Comparison of ENCODE assay signal across 8 mouse cellular contexts in genomic region chr12:108334529-108334928, GRCm38 (mm10). TPM values are rescaled to one million over a fixed set of nuclear protein-coding genes. Genes with fewer than 3 reads are reported as not detected.
A peak's percentile ranks its signal among the peaks of the same experiment; 100 is the strongest.
DNase-seq lines count a peak whose midpoint lies in the region; ATAC-seq lines count a peak whose summit lies in the region.

No protein-coding gene starts in this region.

- H3K9me3 ChIP-seq in hindbrain, embryonic 12.5 days (replicated peaks) = no peaks in the 10 kb centered on the region
- H3K9me3 ChIP-seq in limb, embryonic 15.5 days = no peaks in the 10 kb centered on the region

- ATAC-seq in hindbrain, embryonic 12.5 days (ENCODE audit: low FRiP score) = no peak
- ATAC-seq in limb, embryonic 15.5 days (ENCODE audit: insufficient number of reproducible peaks, low FRiP score, low TSS enrichment, low read depth) = no peak; the same call in 1 of the 2 replicates

- under 1% methylated on average over 32 of the region's 32 CpGs for WGBS in hindbrain, embryonic 12.5 days
- 2% methylated on average over 32 of the region's 32 CpGs for WGBS in limb, embryonic 15.5 days

- peak overlapping the region; percentile 66 for H3K4me3 ChIP-seq in hindbrain, embryonic 12.5 days
- H3K4me3 ChIP-seq in limb, embryonic 15.5 days = peak overlapping the region; percentile 67

- peak; percentile 42 for DNase-seq in layer of hippocampus, adult 9-11 months
- DNase-seq in layer of hippocampus, adult 9-10 months (ENCODE audit: low spot score) = no peak
- peak; percentile 65 to 72 for DNase-seq in cerebellum, postnatal 10 days
- peak; percentile 63 to 67 for DNase-seq in right cerebral cortex, postnatal 10 days (ENCODE audit: low spot score in 2 of 2)
- DNase-seq in adrenal gland, adult 18-20 months (ENCODE audit: low spot score in 2 of 2) = no peak
- no peak for DNase-seq in embryo, embryonic 11 days

- peak overlapping the region; percentile 57 for H3K27ac ChIP-seq in hindbrain, embryonic 12.5 days
- H3K27ac ChIP-seq in limb, embryonic 15.5 days = 0 out of 2 replicates have a peak overlapping the region, but pooled peaks have one; percentile 50

- peaks cover 30% of the 10 kb centered on the region for H3K27me3 ChIP-seq in hindbrain, embryonic 12.5 days
- H3K27me3 ChIP-seq in limb, embryonic 15.5 days = peaks cover 33% of the 10 kb centered on the region

- no peaks in the 10 kb centered on the region for H3K36me3 ChIP-seq in hindbrain, embryonic 12.5 days
- no peaks in the 10 kb centered on the region for H3K36me3 ChIP-seq in limb, embryonic 15.5 days

- peaks cover 20% of the 10 kb centered on the region for H3K4me1 ChIP-seq in hindbrain, embryonic 12.5 days
- H3K4me1 ChIP-seq in limb, embryonic 15.5 days = peaks cover 23% of the 10 kb centered on the region

- peak overlapping the region; percentile 99 for H3K4me2 ChIP-seq in hindbrain, embryonic 12.5 days (replicated peaks)
- H3K4me2 ChIP-seq in limb, embryonic 15.5 days = peak overlapping the region; percentile 99

- H3K9ac ChIP-seq in hindbrain, embryonic 12.5 days = peak overlapping the region; percentile 74
- H3K9ac ChIP-seq in limb, embryonic 15.5 days = peak overlapping the region; percentile 57; the same call in 1 of the 2 replicates

RNA-seq across cellular contexts. Expression of gene Cyp46a1, which starts 0.3 kb away (rescaled TPM):
- polyA plus RNA-seq in hindbrain, embryonic 12.5 days (2016; fragmentation: Nextera tagmentation; extraction: Ambion mirVana) = 14.2 and 15.6 TPM in 2 replicates
- 6.3 and 7.6 TPM in 2 replicates for polyA plus RNA-seq in limb, embryonic 15.5 days (2015; fragmentation: Nextera tagmentation; extraction: Ambion mirVana)
- 1 to 10 TPM; 1.7 to 2.1 TPM for total RNA-seq in adrenal gland, adult 18-20 months (2021)

RNA-seq across cellular contexts. Expression of gene Hhipl1, which starts 28.5 kb away (rescaled TPM):
- polyA plus RNA-seq in hindbrain, embryonic 12.5 days (2016; fragmentation: Nextera tagmentation; extraction: Ambion mirVana) = 2.4 and 2.7 TPM in 2 replicates
- 0.97 and 1.4 TPM in 2 replicates for polyA plus RNA-seq in limb, embryonic 15.5 days (2015; fragmentation: Nextera tagmentation; extraction: Ambion mirVana)
- 1 to 10 TPM in 1 of 2 experiments, under 1 TPM in 1; 0.89 to 1.4 TPM for total RNA-seq in adrenal gland, adult 18-20 months (2021)

RNA-seq across cellular contexts. Expression of gene Eml1, which starts 36.2 kb away (rescaled TPM):
- 71.8 and 73.0 TPM in 2 replicates for polyA plus RNA-seq in hindbrain, embryonic 12.5 days (2016; fragmentation: Nextera tagmentation; extraction: Ambion mirVana)
- 46.0 and 60.3 TPM in 2 replicates for polyA plus RNA-seq in limb, embryonic 15.5 days (2015; fragmentation: Nextera tagmentation; extraction: Ambion mirVana)
- total RNA-seq in adrenal gland, adult 18-20 months (2021) = 10 to 100 TPM; 19.7 to 19.9 TPM

RNA-seq across cellular contexts. Expression of gene Ccdc85c, which starts 59.3 kb away (rescaled TPM):
- polyA plus RNA-seq in hindbrain, embryonic 12.5 days (2016; fragmentation: Nextera tagmentation; extraction: Ambion mirVana) = 15.2 and 16.3 TPM in 2 replicates
- 4.2 and 4.7 TPM in 2 replicates for polyA plus RNA-seq in limb, embryonic 15.5 days (2015; fragmentation: Nextera tagmentation; extraction: Ambion mirVana)
- 10 to 100 TPM; 21.3 to 22.9 TPM for total RNA-seq in adrenal gland, adult 18-20 months (2021)

Comparison
In these comparisons a context has a peak if more than half of its experiments do, and no peak if none do; other contexts are left out.
1. DNase-seq: peak in layer of hippocampus, adult 9-11 months (single experiment), cerebellum, postnatal 10 days (2 of 2) and right cerebral cortex, postnatal 10 days (2 of 2); none in layer of hippocampus, adult 9-10 months (single experiment), adrenal gland, adult 18-20 months (0 of 2) and embryo, embryonic 11 days (single experiment).